Mouse (Mus musculus): ENCODE results near the gene Abhd5. TPM values are rescaled to one million over a fixed set of nuclear protein-coding genes. Genes with fewer than 3 reads are reported as not detected.
A peak's percentile ranks its signal among the peaks of the same experiment; 100 is the strongest.

Abhd5 gene
- polyA plus RNA-seq, 1 experiment from 2014 or later: 22.3 TPM

DNA sequence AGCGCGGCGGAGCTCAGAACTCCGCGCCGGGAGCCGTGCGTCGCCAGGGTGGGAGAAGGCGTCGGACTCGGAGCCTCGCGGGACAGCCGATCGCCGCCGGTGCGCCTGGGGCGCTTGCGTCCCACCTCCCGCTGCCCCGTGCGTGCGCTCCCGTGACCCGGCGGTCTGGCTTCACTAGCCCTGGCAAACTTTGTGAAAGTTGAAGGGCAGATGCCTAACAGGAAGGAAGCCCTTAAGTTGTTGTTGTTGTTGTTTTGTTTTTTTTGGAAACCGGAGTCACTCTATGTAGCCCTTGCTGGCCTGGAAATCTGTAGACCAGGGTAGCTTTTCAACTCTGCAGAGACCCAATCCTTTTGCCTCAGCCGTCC lies 601 bp downstream of the Abhd5 start:
- no peak for DNase-seq
- ATAC-seq: peak; percentile 50

DNA sequence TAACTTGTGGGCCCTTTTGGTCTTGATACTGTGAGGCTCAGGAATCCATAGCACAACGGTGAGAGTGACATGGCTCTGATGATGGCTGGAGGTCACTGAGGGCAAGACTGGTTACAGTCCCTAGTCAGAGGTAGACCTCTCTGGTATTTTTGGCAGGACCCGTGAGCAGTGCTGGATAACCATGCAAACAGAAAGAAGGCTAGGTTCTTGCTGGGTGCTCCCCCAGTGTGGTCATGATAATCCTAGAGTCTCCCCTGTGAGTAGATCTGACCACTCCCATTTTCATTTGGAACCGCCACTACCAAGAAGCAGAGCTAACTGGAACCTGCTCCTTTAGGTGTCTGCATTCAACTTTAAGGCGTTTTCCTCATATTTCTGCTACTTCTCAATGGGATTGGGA lies 1.5 kb downstream of the Abhd5 start:
- no peaks in the 10 kb centered on the region for H3K9me3 ChIP-seq (ENCODE audit: low read length)
- 65% methylated on average over 4 of the region's 4 CpGs for WGBS (ENCODE audit: insufficient replicate concordance)
- H3K27ac ChIP-seq (ENCODE audit: low read depth): no peak overlapping the region
- peak overlapping the region; percentile 90 for H3K4me3 ChIP-seq (ENCODE audit: low read depth, low read length)
- no peaks in the 10 kb centered on the region for H3K27me3 ChIP-seq (ENCODE audit: insufficient read depth, low read length)
- no peaks in the 10 kb centered on the region for H3K36me3 ChIP-seq (replicated peaks; ENCODE audit: insufficient read depth, low read length)
- H3K4me1 ChIP-seq (ENCODE audit: insufficient read depth): peaks cover 60% of the 10 kb centered on the region
- H3K4me2 ChIP-seq (ENCODE audit: low read depth, low read length): peak overlapping the region; percentile 95
- no peak for TF ChIP-seq EP300 (IDR thresholded peaks at IDR 0.05; ENCODE audit: low read depth)
- no peak for TF ChIP-seq CTCF (IDR thresholded peaks at IDR 0.05; ENCODE audit: low read depth)
- no peak for ATAC-seq
- 0 out of 2 replicates have a peak overlapping the region, but pooled peaks have one; percentile 36 for H3K9ac ChIP-seq (replicated peaks)
- no peak for DNase-seq

More for the DNA sequence above, 601 bp downstream of the Abhd5 start:
- H3K27ac ChIP-seq (ENCODE audit: low read depth): peak overlapping the region; percentile 94
- no peaks in the 10 kb centered on the region for H3K27me3 ChIP-seq (ENCODE audit: insufficient read depth, low read length)
- WGBS (ENCODE audit: insufficient replicate concordance): 2% methylated on average over 27 of the region's 30 CpGs
- peak overlapping the region; percentile 95 for H3K4me2 ChIP-seq (ENCODE audit: low read depth, low read length)
- no peaks in the 10 kb centered on the region for H3K9me3 ChIP-seq (ENCODE audit: low read length)
- no peaks in the 10 kb centered on the region for H3K36me3 ChIP-seq (replicated peaks; ENCODE audit: insufficient read depth, low read length)
- peak overlapping the region; percentile 90 for H3K9ac ChIP-seq (replicated peaks)
- H3K4me3 ChIP-seq (ENCODE audit: low read depth, low read length): peak overlapping the region; percentile 90
- TF ChIP-seq EP300 (IDR thresholded peaks at IDR 0.05; ENCODE audit: low read depth): no peak
- TF ChIP-seq CTCF (IDR thresholded peaks at IDR 0.05; ENCODE audit: low read depth): no peak
- peaks cover 61% of the 10 kb centered on the region for H3K4me1 ChIP-seq (ENCODE audit: insufficient read depth)

DNA sequence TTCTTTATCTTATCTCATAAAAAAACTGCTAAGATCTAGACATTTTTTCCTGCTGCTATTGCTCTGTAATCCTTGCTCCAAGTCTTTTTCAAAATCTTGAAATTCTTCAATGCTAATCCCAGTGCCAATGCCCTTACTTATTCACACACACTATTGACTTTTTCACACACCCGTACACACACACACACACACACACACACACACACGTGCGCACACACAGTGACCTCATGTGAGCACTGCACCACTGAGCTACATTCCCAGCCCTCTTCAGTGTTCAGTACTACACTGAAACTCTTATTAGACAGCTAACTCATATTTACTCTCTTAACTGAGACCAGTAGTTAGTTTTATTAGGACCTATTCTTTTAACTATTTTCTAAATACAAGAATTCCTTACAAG lies 2.8 kb downstream of the Abhd5 start:
- H3K4me2 ChIP-seq (ENCODE audit: low read depth, low read length): peak overlapping the region; percentile 95; the same call in 1 of the 2 replicates
- peaks cover 48% of the 10 kb centered on the region for H3K4me1 ChIP-seq (ENCODE audit: insufficient read depth)
- no peaks in the 10 kb centered on the region for H3K36me3 ChIP-seq (replicated peaks; ENCODE audit: insufficient read depth, low read length)
- WGBS (ENCODE audit: insufficient replicate concordance): 68% methylated on average over 3 of the region's 3 CpGs
- H3K9me3 ChIP-seq (ENCODE audit: low read length): no peaks in the 10 kb centered on the region
- TF ChIP-seq EP300 (IDR thresholded peaks at IDR 0.05; ENCODE audit: low read depth) (no peak), CTCF (IDR thresholded peaks at IDR 0.05; ENCODE audit: low read depth) (no peak)
- H3K27ac ChIP-seq (ENCODE audit: low read depth): no peak overlapping the region
- H3K27me3 ChIP-seq (ENCODE audit: insufficient read depth, low read length): no peaks in the 10 kb centered on the region
- DNase-seq (no peak), ATAC-seq (no peak)
- no peak overlapping the region for H3K4me3 ChIP-seq (ENCODE audit: low read depth, low read length)
- no peak overlapping the region for H3K9ac ChIP-seq (replicated peaks)

DNA sequence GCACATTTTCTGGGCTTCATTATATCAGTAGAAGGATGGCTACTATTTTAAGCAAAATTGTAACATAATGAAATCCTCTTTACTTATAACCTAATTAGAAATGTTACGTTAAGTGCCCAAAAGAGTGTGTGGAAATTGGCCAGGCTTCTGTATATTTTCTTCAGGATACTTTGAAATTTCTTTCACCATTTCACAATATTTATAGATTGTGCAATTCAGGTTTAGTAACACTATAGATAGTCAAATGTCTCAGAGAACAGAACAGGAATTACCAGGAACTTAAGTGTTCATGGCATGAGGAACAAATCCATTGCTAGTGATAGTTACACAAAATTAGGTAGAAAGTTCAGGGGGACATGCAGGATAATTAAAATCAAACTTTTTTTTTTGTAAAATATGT lies 5.7 kb downstream of the Abhd5 start:
- H3K4me1 ChIP-seq (ENCODE audit: insufficient read depth): peaks cover 28% of the 10 kb centered on the region
- no peak overlapping the region for H3K4me2 ChIP-seq (ENCODE audit: low read depth, low read length)
- H3K4me3 ChIP-seq (ENCODE audit: low read depth, low read length): no peak overlapping the region
- TF ChIP-seq CTCF (IDR thresholded peaks at IDR 0.05; ENCODE audit: low read depth): no peak
- H3K27ac ChIP-seq (ENCODE audit: low read depth): no peak overlapping the region
- ATAC-seq: no peak
- no peaks in the 10 kb centered on the region for H3K36me3 ChIP-seq (replicated peaks; ENCODE audit: insufficient read depth, low read length)
- no peaks in the 10 kb centered on the region for H3K27me3 ChIP-seq (ENCODE audit: insufficient read depth, low read length)
- DNase-seq: no peak
- WGBS (ENCODE audit: insufficient replicate concordance): 52% methylated on average over 1 of the region's 1 CpGs
- H3K9ac ChIP-seq (replicated peaks): no peak overlapping the region
- no peaks in the 10 kb centered on the region for H3K9me3 ChIP-seq (ENCODE audit: low read length)

DNA sequence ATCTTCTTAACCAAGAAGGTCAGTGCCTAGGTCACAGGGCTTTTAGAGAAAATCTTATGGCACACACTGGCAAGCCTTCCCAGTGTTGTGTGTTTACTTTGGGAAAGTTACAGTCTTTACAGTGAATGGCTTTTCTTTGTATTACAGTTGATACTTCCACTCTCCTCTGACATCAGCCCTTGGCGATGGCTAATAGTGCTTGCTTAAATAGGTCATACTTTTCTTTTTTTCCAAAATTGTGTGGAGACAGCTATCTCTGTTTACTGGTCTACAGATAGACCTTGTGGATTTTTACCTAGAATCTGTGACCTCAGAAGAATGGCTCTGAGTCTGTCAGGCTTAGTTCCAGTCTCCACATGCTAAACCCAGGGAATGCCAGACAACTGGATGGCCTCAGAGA lies 6.2 kb downstream of the Abhd5 start:
- H3K4me2 ChIP-seq (ENCODE audit: low read depth, low read length): no peak overlapping the region
- H3K36me3 ChIP-seq (replicated peaks; ENCODE audit: insufficient read depth, low read length): no peaks in the 10 kb centered on the region
- TF ChIP-seq CTCF (IDR thresholded peaks at IDR 0.05; ENCODE audit: low read depth) (no peak), EP300 (IDR thresholded peaks at IDR 0.05; ENCODE audit: low read depth) (no peak)
- WGBS (ENCODE audit: insufficient replicate concordance): 74% methylated on average over 1 of the region's 1 CpGs
- H3K27ac ChIP-seq (ENCODE audit: low read depth): no peak overlapping the region
- H3K4me1 ChIP-seq (ENCODE audit: insufficient read depth): peaks cover 27% of the 10 kb centered on the region
- H3K27me3 ChIP-seq (ENCODE audit: insufficient read depth, low read length): no peaks in the 10 kb centered on the region
- DNase-seq (no peak), ATAC-seq (no peak)
- no peaks in the 10 kb centered on the region for H3K9me3 ChIP-seq (ENCODE audit: low read length)
- no peak overlapping the region for H3K4me3 ChIP-seq (ENCODE audit: low read depth, low read length)
- no peak overlapping the region for H3K9ac ChIP-seq (replicated peaks)

DNA sequence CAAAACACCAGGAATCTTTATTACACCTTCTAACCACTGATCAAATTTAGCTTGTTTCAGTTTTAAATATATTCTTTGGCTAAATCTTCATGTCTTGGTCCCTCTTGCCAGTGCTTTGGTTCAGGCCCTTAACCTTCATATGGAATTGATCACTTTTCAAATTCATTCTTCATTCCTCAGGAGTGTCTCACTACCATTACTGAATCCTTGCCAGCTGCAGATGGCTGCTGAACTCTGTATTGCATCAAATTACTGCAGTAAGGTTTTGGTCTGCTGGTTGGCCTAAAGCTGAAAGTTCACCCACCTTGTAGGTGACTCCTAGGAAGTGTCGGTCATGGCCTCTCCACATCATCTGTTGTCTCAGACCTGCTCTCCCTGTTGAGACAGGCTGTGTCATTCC lies 12.8 kb downstream of the Abhd5 start:
- no peak for DNase-seq
- H3K27me3 ChIP-seq (ENCODE audit: insufficient read depth, low read length): no peaks in the 10 kb centered on the region
- H3K36me3 ChIP-seq (replicated peaks; ENCODE audit: insufficient read depth, low read length): peaks cover 13% of the 10 kb centered on the region
- H3K4me3 ChIP-seq (ENCODE audit: low read depth, low read length): no peak overlapping the region
- H3K4me1 ChIP-seq (ENCODE audit: insufficient read depth): no peaks in the 10 kb centered on the region
- H3K9ac ChIP-seq (replicated peaks): no peak overlapping the region
- no peaks in the 10 kb centered on the region for H3K9me3 ChIP-seq (ENCODE audit: low read length)
- TF ChIP-seq CTCF (IDR thresholded peaks at IDR 0.05; ENCODE audit: low read depth): no peak
- no peak for TF ChIP-seq EP300 (IDR thresholded peaks at IDR 0.05; ENCODE audit: low read depth)
- WGBS (ENCODE audit: insufficient replicate concordance): 96% methylated on average over 1 of the region's 1 CpGs
- H3K27ac ChIP-seq (ENCODE audit: low read depth): no peak overlapping the region
- no peak overlapping the region for H3K4me2 ChIP-seq (ENCODE audit: low read depth, low read length)
- no peak for ATAC-seq

DNA sequence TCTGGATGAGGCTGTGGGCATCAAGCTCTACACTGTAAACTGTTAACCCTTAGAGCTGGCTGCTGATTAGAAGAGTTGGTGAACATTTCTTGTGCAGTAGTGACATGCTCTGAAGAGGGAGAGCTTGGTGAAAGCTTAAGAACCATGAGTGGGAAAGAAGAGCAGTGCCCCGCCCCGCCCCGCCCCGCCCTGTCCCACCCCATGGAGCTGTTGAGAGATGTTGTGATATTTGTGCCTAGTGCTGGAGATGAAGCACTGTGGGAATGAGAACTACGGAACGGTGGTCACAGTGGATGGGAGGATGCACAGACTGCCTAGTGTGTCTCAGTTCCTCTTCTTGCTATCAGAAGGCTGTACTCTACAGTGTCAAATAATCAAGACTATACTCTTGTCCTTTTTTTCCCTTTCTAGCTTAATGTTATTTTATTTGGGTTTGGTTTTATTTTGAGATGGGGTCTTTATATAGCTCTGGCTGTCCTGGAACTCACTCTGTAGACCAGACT lies 18.9 kb downstream of the Abhd5 start:
- ATAC-seq (no peak), DNase-seq (no peak)
- TF ChIP-seq EP300 (IDR thresholded peaks at IDR 0.05; ENCODE audit: low read depth) (no peak), CTCF (IDR thresholded peaks at IDR 0.05; ENCODE audit: low read depth) (no peak)
- Histone ChIP-seq H3K27ac (ENCODE audit: low read depth) (no peak overlapping the region), H3K36me3 (replicated peaks; ENCODE audit: insufficient read depth, low read length) (peaks cover 16% of the 10 kb centered on the region), H3K4me1 (ENCODE audit: insufficient read depth) (peaks cover 13% of the 10 kb centered on the region), H3K4me2 (ENCODE audit: low read depth, low read length) (no peak overlapping the region), H3K9ac (replicated peaks) (no peak overlapping the region), H3K27me3 (ENCODE audit: insufficient read depth, low read length) (no peaks in the 10 kb centered on the region), H3K4me3 (ENCODE audit: low read depth, low read length) (no peak overlapping the region), H3K9me3 (ENCODE audit: low read length) (no peaks in the 10 kb centered on the region)
- WGBS (ENCODE audit: insufficient replicate concordance): 84% methylated on average over 6 of the region's 6 CpGs

All from liver, postnatal 0 days (tissue).